Mouse (Mus musculus) hindbrain, embryonic 15.5 days (tissue): ENCODE measurements around the gene Gramd1b. TPM values are rescaled to one million over a fixed set of nuclear protein-coding genes. Genes with fewer than 3 reads are reported as not detected.

Source experiments
- ATAC-seq: fragments of 200-750 bp; cut with Nextera tagmentation; 2 replicates; pipeline ENCODE4 v1.8.0; 2017; ENCODE audit warnings: low read depth, moderate number of reproducible peaks, moderate TSS enrichment; ENCODE audit not compliant: low FRiP score
- H3K27ac ChIP-seq: fragments of 300-500 bp; sonication (generic); replicated peaks from 2 replicates; pipeline ENCODE4 v1.5.1; 2015; ENCODE audit warnings: mild to moderate bottlenecking, inconsistent platforms
- H3K27me3 ChIP-seq: fragments of 300-500 bp; sonication (generic); 2 replicates; pipeline ENCODE4 v1.6.1; 2015; ENCODE audit warnings: control low read depth, inconsistent platforms
- H3K36me3 ChIP-seq: fragments of 300-500 bp; sonication (generic); 2 replicates; pipeline ENCODE4 v1.6.1; 2015; ENCODE audit warnings: control low read depth, inconsistent platforms
- H3K4me1 ChIP-seq: fragments of 300-500 bp; sonication (generic); replicated peaks from 2 replicates; pipeline ENCODE4 v1.6.1; 2015; ENCODE audit warnings: control low read depth, inconsistent platforms
- H3K4me2 ChIP-seq: fragments of 300-500 bp; sonication (generic); 2 replicates; pipeline ENCODE4 v1.6.1; 2015; ENCODE audit warnings: moderate library complexity, mild to moderate bottlenecking, inconsistent platforms
- H3K4me3 ChIP-seq: fragments of 300-500 bp; sonication (generic); 2 replicates; pipeline ENCODE4 v1.5.1; 2015; ENCODE audit warnings: mild to moderate bottlenecking, inconsistent platforms
- H3K9ac ChIP-seq: fragments of 300-500 bp; sonication (generic); 2 replicates; pipeline ENCODE4 v1.6.1; 2015; ENCODE audit warnings: inconsistent platforms
- H3K9me3 ChIP-seq: fragments of 300-500 bp; sonication (generic); 2 replicates; pipeline ENCODE4 v1.6.1; 2016; ENCODE audit warnings: control low read depth, inconsistent platforms
- WGBS: fragments of 180-500 bp; shearing (Covaris S2); methylation state at CpG from one replicate; pipeline ENCODE4 v1.1.7; 2015; 5-methylcytosine and 5-hydroxymethylcytosine counted together
- polyA plus RNA-seq: library from polyadenylated mRNA; unstranded; fragments of >200 nt; fragmentation: Nextera tagmentation; extraction: Ambion mirVana; gene quantifications from 2 replicates; pipeline ENCODE4 v1.2.1, GENCODE M21; 2015

The Gramd1b gene
- polyA plus RNA-seq, 1 experiment from 2014 or later = 12.6 TPM

DNA sequence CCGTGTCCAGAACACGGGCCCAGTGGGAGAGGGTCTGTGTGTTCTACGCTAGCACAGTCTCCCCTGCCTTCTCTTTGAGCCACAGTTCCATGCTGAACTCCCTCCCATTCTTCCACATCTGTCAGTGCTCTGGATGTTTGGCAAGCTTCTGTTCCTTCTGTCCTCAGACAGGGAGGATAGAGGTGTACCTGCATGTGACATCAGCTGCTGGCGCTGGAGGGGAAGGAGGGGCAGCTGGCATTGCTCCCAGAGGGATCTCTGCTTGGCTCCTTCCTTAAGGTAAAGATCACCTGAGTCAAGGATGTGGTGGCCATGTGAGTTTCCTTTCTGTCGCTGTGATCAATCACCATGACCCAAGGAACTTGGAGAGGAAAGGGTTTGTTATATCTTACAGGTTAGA, 129.4 kb downstream of the Gramd1b start:
- WGBS = 82% methylated on average over 5 of the region's 5 CpGs
- H3K36me3 ChIP-seq = no peaks in the 10 kb centered on the region
- no peaks in the 10 kb centered on the region for H3K27me3 ChIP-seq
- H3K4me3 ChIP-seq = no peak overlapping the region
- no peaks in the 10 kb centered on the region for H3K9me3 ChIP-seq
- no peak overlapping the region for H3K27ac ChIP-seq
- H3K9ac ChIP-seq = no peak overlapping the region
- H3K4me1 ChIP-seq = peaks cover 10% of the 10 kb centered on the region; the same call in 1 of the 2 replicates
- ATAC-seq = no peak
- H3K4me2 ChIP-seq = no peak overlapping the region

DNA sequence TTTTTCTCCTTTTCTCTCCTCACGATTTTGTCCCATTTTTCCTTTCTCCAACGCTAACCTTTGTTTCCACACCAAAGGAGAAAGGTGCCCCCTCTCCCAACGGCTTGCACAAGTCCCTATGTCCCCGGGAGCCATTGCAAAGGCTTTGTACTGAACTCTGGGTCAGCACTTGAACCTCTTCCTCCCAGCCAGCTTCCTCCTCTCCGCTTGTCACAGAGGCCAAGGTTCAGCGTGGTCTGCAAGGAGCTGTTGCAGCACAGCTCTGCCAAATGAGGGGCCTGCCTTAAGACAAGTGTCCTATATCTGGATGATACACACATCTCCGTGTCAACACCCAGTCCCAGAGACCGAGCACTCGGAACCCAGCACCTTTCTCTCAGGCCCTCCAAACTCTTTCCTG, 130.3 kb downstream of the Gramd1b start:
- no peak overlapping the region for H3K4me3 ChIP-seq
- H3K27me3 ChIP-seq = no peaks in the 10 kb centered on the region
- WGBS = 82% methylated on average over 9 of the region's 9 CpGs
- no peak overlapping the region for H3K9ac ChIP-seq
- no peaks in the 10 kb centered on the region for H3K9me3 ChIP-seq
- ATAC-seq = no peak
- H3K4me1 ChIP-seq = peaks cover 12% of the 10 kb centered on the region; the same call in 1 of the 2 replicates
- no peak overlapping the region for H3K27ac ChIP-seq
- H3K36me3 ChIP-seq = no peaks in the 10 kb centered on the region
- H3K4me2 ChIP-seq = no peak overlapping the region

GRCm38 (mm10) chr9:40400171-40400570, 131.0 kb downstream of the Gramd1b start:
- Histone ChIP-seq H3K9ac (no peak overlapping the region), H3K27me3 (no peaks in the 10 kb centered on the region), H3K9me3 (no peaks in the 10 kb centered on the region), H3K4me1 (peaks cover 12% of the 10 kb centered on the region; the same call in 1 of the 2 replicates), H3K4me3 (no peak overlapping the region), H3K27ac (no peak overlapping the region), H3K36me3 (no peaks in the 10 kb centered on the region), H3K4me2 (no peak overlapping the region)
- no peak for ATAC-seq
- 88% methylated on average over 2 of the region's 2 CpGs for WGBS

DNA sequence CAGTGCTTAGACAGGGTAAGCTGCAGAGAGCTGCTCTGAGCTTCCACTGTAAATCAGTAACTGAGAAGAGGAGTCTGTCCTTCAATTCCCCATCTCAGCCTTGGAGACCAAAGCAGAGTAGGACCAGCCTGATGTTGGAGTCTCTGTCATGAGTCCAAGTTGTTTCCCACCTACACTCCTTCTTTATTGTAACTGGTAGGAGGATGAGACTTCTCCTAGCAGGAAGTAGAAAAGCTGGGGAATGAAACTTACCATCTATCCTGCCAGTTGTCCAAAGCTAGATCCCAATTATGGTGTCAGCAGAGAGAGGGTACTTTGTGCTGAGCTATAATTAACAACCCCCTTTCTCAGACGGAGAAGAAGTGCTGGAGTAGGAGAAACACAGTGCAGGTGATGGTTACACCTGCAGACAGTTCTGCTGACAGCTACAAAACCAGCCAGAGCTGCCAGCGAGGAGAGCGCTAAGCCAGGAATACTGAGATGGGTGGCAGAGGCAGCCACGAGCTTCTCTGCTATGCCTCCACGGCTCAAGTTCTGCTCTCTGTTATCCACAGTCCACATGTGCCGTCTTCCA, 131.7 kb downstream of the Gramd1b start:
- Histone ChIP-seq H3K4me3 (no peak overlapping the region), H3K27ac (no peak overlapping the region), H3K36me3 (no peaks in the 10 kb centered on the region), H3K9me3 (no peaks in the 10 kb centered on the region), H3K27me3 (no peaks in the 10 kb centered on the region), H3K4me2 (no peak overlapping the region), H3K4me1 (peaks cover 12% of the 10 kb centered on the region; the same call in 1 of the 2 replicates), H3K9ac (no peak overlapping the region)
- 83% methylated on average over 6 of the region's 6 CpGs for WGBS
- no peak for ATAC-seq

GRCm38 (mm10) chr9:40397471-40398245, 133.5 kb downstream of the Gramd1b start:
- H3K4me1 ChIP-seq = peaks cover 17% of the 10 kb centered on the region
- H3K27me3 ChIP-seq = no peaks in the 10 kb centered on the region
- no peaks in the 10 kb centered on the region for H3K36me3 ChIP-seq
- WGBS = 54% methylated on average over 7 of the region's 7 CpGs
- no peak overlapping the region for H3K9ac ChIP-seq
- H3K4me3 ChIP-seq = no peak overlapping the region
- no peak overlapping the region for H3K4me2 ChIP-seq
- H3K9me3 ChIP-seq = no peaks in the 10 kb centered on the region
- peak overlapping the region; percentile 81; the same call in 1 of the 2 replicates for H3K27ac ChIP-seq
- peak; percentile 1; the same call in 1 of the 2 replicates for ATAC-seq

- no peaks in the 10 kb centered on the region for H3K9me3 ChIP-seq
- peak overlapping the region; percentile 46 for H3K4me2 ChIP-seq
- peaks cover 23% of the 10 kb centered on the region for H3K4me1 ChIP-seq
- H3K9ac ChIP-seq = peak overlapping the region; percentile 31; the same call in 1 of the 2 replicates
- H3K36me3 ChIP-seq = no peaks in the 10 kb centered on the region
- H3K27me3 ChIP-seq = no peaks in the 10 kb centered on the region
- H3K27ac ChIP-seq = peak overlapping the region; percentile 81
- peak overlapping the region; percentile 22; the same call in 1 of the 2 replicates for H3K4me3 ChIP-seq
- peak; percentile 79 for ATAC-seq
- 14% methylated on average over 2 of the region's 2 CpGs for WGBS
These were observed 134.1 kb downstream of the Gramd1b start for GRCm38 (mm10) chr9:40397036-40397435.

DNA sequence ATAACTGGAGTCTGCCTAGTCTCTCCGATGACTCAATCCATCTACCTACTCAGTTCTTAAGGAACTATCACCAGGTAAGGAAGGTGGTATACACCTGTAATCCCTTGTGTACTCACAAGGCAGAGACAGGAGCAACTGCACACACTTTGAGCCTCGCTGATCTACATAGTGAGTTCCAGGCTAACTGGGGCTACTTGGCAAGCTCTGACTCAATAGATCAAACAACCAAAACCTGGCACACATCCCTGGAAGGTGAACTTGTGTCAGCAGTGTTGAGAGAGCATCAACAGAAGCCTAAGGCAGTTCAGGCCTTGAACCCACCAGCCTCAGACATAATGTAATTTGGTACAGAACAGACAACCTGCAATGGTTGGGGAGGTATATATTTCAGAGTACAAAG, 135.0 kb downstream of the Gramd1b start:
- no peak overlapping the region for H3K9ac ChIP-seq
- H3K4me1 ChIP-seq = peaks cover 32% of the 10 kb centered on the region
- no peak overlapping the region for H3K27ac ChIP-seq
- 90% methylated on average over 2 of the region's 2 CpGs for WGBS
- H3K27me3 ChIP-seq = no peaks in the 10 kb centered on the region
- no peaks in the 10 kb centered on the region for H3K9me3 ChIP-seq
- H3K4me3 ChIP-seq = no peak overlapping the region
- no peak for ATAC-seq
- no peaks in the 10 kb centered on the region for H3K36me3 ChIP-seq
- H3K4me2 ChIP-seq = no peak overlapping the region

GRCm38 (mm10) chr9:40391852-40392695, 139.1 kb downstream of the Gramd1b start:
- Histone ChIP-seq H3K9me3 (no peaks in the 10 kb centered on the region), H3K4me2 (peak overlapping the region; percentile 54), H3K36me3 (no peaks in the 10 kb centered on the region), H3K4me1 (peaks cover 32% of the 10 kb centered on the region), H3K27ac (peak overlapping the region; percentile 90), H3K27me3 (no peaks in the 10 kb centered on the region), H3K4me3 (peak overlapping the region; percentile 20), H3K9ac (peak overlapping the region; percentile 41)
- 18% methylated on average over 20 of the region's 20 CpGs for WGBS
- peak; percentile 89 for ATAC-seq

DNA sequence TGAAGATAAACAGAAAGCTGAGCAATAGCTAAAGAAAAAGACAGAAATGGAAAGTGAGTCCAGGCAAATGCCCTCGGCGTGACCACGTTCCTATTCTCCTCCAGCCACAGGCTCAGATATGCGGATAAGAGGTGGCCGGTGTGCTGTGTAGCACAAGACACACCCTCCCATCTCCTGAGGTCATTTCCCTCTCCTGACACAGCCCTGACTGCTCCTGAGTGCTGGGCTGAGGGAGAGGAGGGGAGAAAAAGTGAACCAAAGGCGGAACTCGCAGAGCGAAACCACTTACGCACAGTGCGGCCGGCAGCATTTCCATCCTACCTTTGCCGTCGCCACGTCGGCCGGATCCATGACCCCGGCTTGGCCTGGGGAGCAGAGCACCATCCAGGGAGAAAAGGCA, 139.8 kb downstream of the Gramd1b start:
- Histone ChIP-seq H3K36me3 (no peaks in the 10 kb centered on the region), H3K9ac (no peak overlapping the region), H3K4me3 (no peak overlapping the region), H3K4me2 (peak overlapping the region; percentile 54), H3K27me3 (no peaks in the 10 kb centered on the region), H3K4me1 (peaks cover 27% of the 10 kb centered on the region), H3K9me3 (no peaks in the 10 kb centered on the region), H3K27ac (peak overlapping the region; percentile 90)
- ATAC-seq = no peak
- WGBS = 63% methylated on average over 17 of the region's 17 CpGs

DNA sequence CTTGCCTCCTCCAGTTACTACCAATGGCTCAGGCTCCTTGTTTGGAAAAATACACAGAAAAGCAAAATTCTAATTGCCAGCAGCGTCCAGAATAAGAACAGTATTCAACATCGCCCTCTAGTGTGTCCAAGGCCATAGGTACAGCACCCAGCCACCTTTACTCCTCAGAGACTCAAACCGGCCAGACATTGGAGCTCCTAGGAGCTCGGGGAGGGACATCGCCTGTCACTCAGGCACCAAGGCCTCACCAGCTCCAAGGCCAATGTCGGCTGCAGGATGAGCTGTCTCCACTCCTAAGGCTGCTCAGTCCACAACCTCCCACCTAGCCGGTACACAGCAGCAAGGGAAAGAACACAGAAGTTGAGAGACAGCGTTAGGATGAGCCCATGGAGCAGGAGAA, 140.3 kb downstream of the Gramd1b start:
- no peaks in the 10 kb centered on the region for H3K9me3 ChIP-seq
- H3K4me1 ChIP-seq = peaks cover 27% of the 10 kb centered on the region
- H3K9ac ChIP-seq = no peak overlapping the region
- H3K27ac ChIP-seq = 0 out of 2 replicates have a peak overlapping the region, but pooled peaks have one; percentile 90
- no peaks in the 10 kb centered on the region for H3K27me3 ChIP-seq
- no peaks in the 10 kb centered on the region for H3K36me3 ChIP-seq
- no peak overlapping the region for H3K4me3 ChIP-seq
- no peak for ATAC-seq
- peak overlapping the region; percentile 54 for H3K4me2 ChIP-seq
- WGBS = 44% methylated on average over 8 of the region's 8 CpGs

DNA sequence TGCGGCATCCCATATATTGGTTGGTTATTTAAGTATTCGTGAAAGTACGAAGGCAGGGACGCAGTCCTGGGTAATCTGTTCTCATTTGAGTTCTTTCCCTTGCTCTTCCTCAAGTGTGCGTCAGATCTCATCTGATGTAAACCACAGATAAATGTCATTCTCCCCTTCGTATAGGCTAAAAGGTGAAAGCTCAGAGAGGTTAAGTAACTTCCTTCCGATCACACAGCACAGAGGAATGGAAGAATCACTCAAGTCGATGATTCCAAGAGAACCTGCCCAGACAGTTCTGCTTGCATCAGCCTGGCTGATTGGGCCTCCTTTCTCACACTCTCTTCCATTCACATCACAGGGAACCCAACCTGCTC, 140.8 kb downstream of the Gramd1b start:
- 93% methylated on average over 8 of the region's 8 CpGs for WGBS
- H3K27me3 ChIP-seq = no peaks in the 10 kb centered on the region
- H3K4me3 ChIP-seq = no peak overlapping the region
- ATAC-seq = no peak
- H3K4me2 ChIP-seq = no peak overlapping the region
- no peaks in the 10 kb centered on the region for H3K9me3 ChIP-seq
- no peaks in the 10 kb centered on the region for H3K36me3 ChIP-seq
- no peak overlapping the region for H3K27ac ChIP-seq
- peaks cover 27% of the 10 kb centered on the region for H3K4me1 ChIP-seq
- no peak overlapping the region for H3K9ac ChIP-seq
